Mouse (Mus musculus) kidney, postnatal 0 days (tissue): Measurements from ENCODE around the gene Lcn3. TPM values are rescaled to one million over a fixed set of nuclear protein-coding genes. Genes with fewer than 3 reads are reported as not detected.
"Not testable (repeated sequence)": the region's sequence is repeated elsewhere in the genome, so short reads cannot be mapped to it uniquely, and the experiment has no call there.

ENCODE experiments used
- ATAC-seq: fragments of 200-750 bp; cut with Nextera tagmentation; replicated peaks from 2 replicates; pipeline ENCODE4 v1.8.0; 2017; ENCODE audit warnings: low read depth, moderate number of reproducible peaks, moderate TSS enrichment, moderate library complexity; ENCODE audit not compliant: low FRiP score
- DNase-seq: peaks from one replicate; pipeline ENCODE4 v3.0.0-alpha.2; 2016; ENCODE audit warnings: low spot score
- H3K27ac ChIP-seq: fragments of 300-500 bp; sonication (generic); 2 replicates; pipeline ENCODE4 v1.5.1; 2014; ENCODE audit warnings: mild to moderate bottlenecking
- H3K27me3 ChIP-seq: fragments of 300-500 bp; sonication (generic); 2 replicates; pipeline ENCODE4 v1.6.1; 2014; ENCODE audit warnings: low read length, mixed read lengths; ENCODE audit not compliant: insufficient read depth
- H3K36me3 ChIP-seq: fragments of 300-500 bp; sonication (generic); 2 replicates; pipeline ENCODE4 v1.6.1; 2014; ENCODE audit warnings: low read length, mixed read lengths; ENCODE audit not compliant: insufficient read depth
- H3K4me1 ChIP-seq: fragments of 300-500 bp; sonication (generic); replicated peaks from 2 replicates; pipeline ENCODE4 v1.6.1; 2014; ENCODE audit warnings: antibody characterized with exemption, low read length, mixed read lengths; ENCODE audit not compliant: insufficient read depth
- H3K4me2 ChIP-seq: fragments of 300-500 bp; sonication (generic); 2 replicates; pipeline ENCODE4 v1.6.1; 2014; ENCODE audit warnings: mild to moderate bottlenecking, low read length, moderate library complexity, mixed read lengths
- H3K4me3 ChIP-seq: fragments of 300-500 bp; sonication (generic); replicated peaks from 2 replicates; pipeline ENCODE4 v1.5.1; 2014; ENCODE audit warnings: low read depth, low read length
- H3K9ac ChIP-seq: fragments of 300-500 bp; sonication (generic); 2 replicates; pipeline ENCODE4 v1.6.1; 2014; ENCODE audit warnings: low read depth, low read length
- H3K9me3 ChIP-seq: fragments of 300-500 bp; sonication (generic); replicated peaks from 2 replicates; pipeline ENCODE4 v1.6.1; 2016; ENCODE audit warnings: low read length, inconsistent platforms, mixed read lengths
- CTCF ChIP-seq: IDR thresholded peaks from 2 replicates; pipeline ENCODE4 v1.5.1; 2016; ENCODE audit warnings: antibody characterized with exemption, low read depth, mild to moderate bottlenecking, moderate library complexity
- WGBS: fragments of 180-500 bp; shearing (Covaris S2); extraction: QIAGEN DNeasy Blood & Tissue Kit; methylation state at CpG from one replicate; pipeline ENCODE4 v1.1.7; 2014; 5-methylcytosine and 5-hydroxymethylcytosine counted together
- polyA plus RNA-seq: library from polyadenylated mRNA; unstranded; fragments of >200 nt; fragmentation: Nextera tagmentation; extraction: Ambion mirVana; gene quantifications from 2 replicates; pipeline ENCODE4 v1.2.1, GENCODE M21; 2015

Gene Lcn3
- polyA plus RNA-seq, 1 experiment from 2014 or later, result not detected

DNA sequence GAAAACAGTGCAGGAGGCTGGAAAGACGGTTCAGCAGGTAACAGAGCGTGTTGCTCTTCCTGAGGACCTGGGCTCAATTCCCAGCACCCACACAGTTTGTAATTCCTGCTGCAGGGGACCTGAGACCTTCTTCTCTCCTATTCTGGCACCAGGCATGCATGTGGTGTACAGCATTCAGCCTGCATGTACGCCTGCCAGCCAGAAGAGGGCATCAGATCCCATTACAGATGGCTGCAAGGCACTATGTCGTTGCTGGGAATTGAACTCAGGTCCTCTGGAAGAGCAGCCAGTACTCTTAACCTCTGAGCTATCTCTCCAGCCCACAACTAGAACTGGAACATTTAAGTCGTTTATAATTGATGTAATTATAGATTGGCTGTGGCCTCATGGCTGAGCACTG, 48.0 kb downstream of the Lcn3 start:
- no peak overlapping the region for H3K27ac ChIP-seq
- peak; percentile 32; the same call in 1 of the 2 replicates for TF ChIP-seq CTCF
- no peak for DNase-seq
- no peaks in the 10 kb centered on the region for H3K27me3 ChIP-seq
- H3K36me3 ChIP-seq, result no peaks in the 10 kb centered on the region
- no peak for ATAC-seq
- H3K9me3 ChIP-seq, result no peaks in the 10 kb centered on the region
- H3K4me2 ChIP-seq, result no peak overlapping the region
- H3K4me1 ChIP-seq, result no peaks in the 10 kb centered on the region
- WGBS, result 81% methylated on average over 5 of the region's 5 CpGs
- no peak overlapping the region for H3K9ac ChIP-seq
- no peak overlapping the region for H3K4me3 ChIP-seq

GRCm38 (mm10) chr2:25815748-25816147, 50.4 kb downstream of the Lcn3 start, which contains the start of gene Glt6d1:
Gene Glt6d1, minus strand, starts transcription at chr2:25815848.
- ATAC-seq, H3K36me3 ChIP-seq, H3K4me3 ChIP-seq, H3K27ac ChIP-seq, H3K27me3 ChIP-seq, H3K4me1 ChIP-seq, DNase-seq, H3K9ac ChIP-seq, H3K9me3 ChIP-seq, H3K4me2 ChIP-seq: not testable (repeated sequence)
- 82% methylated on average over 1 of the region's 1 CpGs for WGBS

Other genes starting within 250 kb of the Lcn3 start
- 24.4 and 28.1 TPM in 2 replicates for gene Traf2, start 218.6 kb upstream of the Lcn3 start, polyA plus RNA-seq
- 351 and 379 TPM in 2 replicates for gene Edf1, start 207.7 kb upstream of the Lcn3 start, polyA plus RNA-seq
- gene Mamdc4, start 190.7 kb upstream of the Lcn3 start, polyA plus RNA-seq, result 0.59 and 0.85 TPM in 2 replicates
- gene Phpt1, start 190.3 kb upstream of the Lcn3 start, polyA plus RNA-seq, result 197 TPM in 2 replicates
- 0.15 and 0.16 TPM in 2 replicates for gene Ajm1, start 183.8 kb upstream of the Lcn3 start, polyA plus RNA-seq
- gene Rabl6, start 157.0 kb upstream of the Lcn3 start, polyA plus RNA-seq, result 45.6 and 56.9 TPM in 2 replicates
- gene Ccdc183, start 147.9 kb upstream of the Lcn3 start, polyA plus RNA-seq, result 0.32 and 0.34 TPM in 2 replicates
- 41.7 and 43.8 TPM in 2 replicates for gene Tmem141, start 143.6 kb upstream of the Lcn3 start, polyA plus RNA-seq
- gene Fcna, start 137.5 kb upstream of the Lcn3 start, polyA plus RNA-seq, result 1.7 and 2.2 TPM in 2 replicates
- not detected in 2 replicates for gene Lcn8, start 112.4 kb upstream of the Lcn3 start, polyA plus RNA-seq
- not detected in 2 replicates for gene Lcn5, start 107.6 kb upstream of the Lcn3 start, polyA plus RNA-seq
- gene Lcn6, start 88.8 kb upstream of the Lcn3 start, polyA plus RNA-seq, result not detected in 2 replicates
- not detected in 2 replicates for gene Lcn10, start 82.8 kb upstream of the Lcn3 start, polyA plus RNA-seq
- 0.37 TPM in 1 of 2 replicates, not detected in the other for gene Obp2a, start 65.5 kb upstream of the Lcn3 start, polyA plus RNA-seq
- gene Bmyc, start 58.8 kb upstream of the Lcn3 start, polyA plus RNA-seq, result 94.1 and 94.6 TPM in 2 replicates
- gene Obp2b, start 28.6 kb upstream of the Lcn3 start, polyA plus RNA-seq, result not detected in 2 replicates
- gene Lcn11, start 11.4 kb downstream of the Lcn3 start, polyA plus RNA-seq, result not detected in 2 replicates
- not detected in 2 replicates for gene Gm13539, start 16.7 kb downstream of the Lcn3 start, polyA plus RNA-seq
- gene Glt6d1, start 50.3 kb downstream of the Lcn3 start, polyA plus RNA-seq, result not detected in 2 replicates
- not detected in 2 replicates for gene Lcn9, start 57.6 kb downstream of the Lcn3 start, polyA plus RNA-seq
- gene Sohlh1, start 81.7 kb downstream of the Lcn3 start, polyA plus RNA-seq, result not detected in 2 replicates
- gene Kcnt1, start 98.2 kb downstream of the Lcn3 start, polyA plus RNA-seq, result 0.18 and 0.24 TPM in 2 replicates
- gene Camsap1, start 217.7 kb downstream of the Lcn3 start, polyA plus RNA-seq, result 9.1 and 14.2 TPM in 2 replicates